Mouse (Mus musculus) erythroblast, embryonic 14.5 days (primary cell): Measurements from ENCODE around the gene Col4a4.

ENCODE experiments used
- GATA1 ChIP-seq: IDR thresholded peaks from 2 replicates; pipeline ENCODE4 v1.6.1; 2012; ENCODE audit warnings: low read length, inconsistent platforms, mixed read lengths
- TAL1 ChIP-seq: IDR thresholded peaks from 3 replicates; pipeline ENCODE4 v1.6.1; 2012; ENCODE audit warnings: low read length, inconsistent platforms, mixed read lengths

GRCm38 (mm10) chr1:82407786-82408185 lies 178.9 kb downstream of the Col4a4 start:
- TF ChIP-seq GATA1 (no peak), TAL1 (no peak)
